Mouse (Mus musculus): ENCODE measurements around the gene C2.
"Not testable (repeated sequence)": the region's sequence is repeated elsewhere in the genome, so short reads cannot be mapped to it uniquely, and the experiment has no call there.

C2 gene

DNA sequence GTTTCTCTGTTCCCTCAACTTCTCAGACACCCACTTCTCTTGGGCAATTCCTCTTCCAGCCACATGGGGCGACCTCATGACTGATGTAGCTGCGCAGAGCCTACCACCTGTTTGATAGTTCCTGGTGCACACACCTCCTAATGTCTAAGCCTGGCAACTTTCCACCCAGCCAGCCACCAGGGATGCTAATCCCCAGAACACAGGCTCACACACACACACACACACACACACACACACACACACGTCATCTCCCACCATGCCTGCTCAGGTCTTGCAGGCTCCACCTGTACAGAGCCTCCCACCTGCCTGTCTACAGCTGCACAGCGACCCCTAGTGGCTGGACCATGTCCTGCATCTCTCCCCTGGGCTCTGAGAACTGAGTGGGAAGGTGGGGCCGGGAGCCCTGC lies 13.9 kb upstream of the C2 start:
- peak; percentile 33 for DNase-seq (ENCODE audit: low read depth, low spot score)

GRCm38 (mm10) chr17:34910982-34911381 lies 12.9 kb upstream of the C2 start:
- DNase-seq (ENCODE audit: low read depth, low spot score) = no peak

GRCm38 (mm10) chr17:34902895-34903294 lies 4.8 kb upstream of the C2 start:
- DNase-seq (ENCODE audit: low read depth, low spot score) = no peak

DNA sequence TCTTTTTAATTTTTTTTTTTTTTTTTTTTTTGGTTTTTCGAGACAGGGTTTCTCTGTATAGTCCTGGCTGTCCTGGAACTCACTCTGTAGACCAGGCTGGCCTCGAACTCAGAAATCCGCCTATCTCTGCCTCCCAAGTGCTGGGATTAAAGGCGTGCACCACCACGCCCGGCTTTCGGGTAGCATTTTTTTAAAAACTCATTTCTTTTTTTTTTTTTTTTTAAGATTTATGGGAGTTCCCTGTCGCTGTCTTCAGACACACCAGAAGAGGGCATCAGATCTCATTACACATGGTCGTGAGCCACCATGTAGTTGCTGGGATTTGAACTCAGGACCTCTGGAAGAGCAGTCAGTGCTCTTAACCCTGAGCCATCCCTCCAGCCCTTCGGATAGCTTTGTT lies 3.9 kb upstream of the C2 start:
- DNase-seq (ENCODE audit: low read depth, low spot score) = not testable (repeated sequence)

DNA sequence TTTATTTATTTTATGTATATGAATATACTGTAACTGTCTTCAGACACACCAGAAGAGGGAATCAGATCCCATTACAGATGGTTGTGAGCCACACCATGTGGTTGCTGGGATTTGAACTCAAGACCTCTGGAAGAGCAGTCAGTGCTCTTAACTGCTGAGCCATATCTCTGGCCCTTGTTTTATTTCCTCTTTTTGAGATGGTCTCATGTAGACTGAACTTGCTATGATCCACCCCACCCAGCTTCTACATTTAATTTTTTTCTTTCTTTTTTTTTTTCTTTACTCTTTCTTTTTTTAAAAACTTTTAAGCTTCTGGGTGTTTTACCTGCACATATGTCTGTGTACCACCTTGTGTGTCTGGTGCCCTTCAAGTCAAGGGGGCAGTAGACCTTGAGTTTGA lies 2.8 kb upstream of the C2 start:
- DNase-seq (ENCODE audit: low read depth, low spot score) = not testable (repeated sequence)

GRCm38 (mm10) chr17:34899890-34900243 lies 1.8 kb upstream of the C2 start:
- DNase-seq (ENCODE audit: low read depth, low spot score) = no peak

- DNase-seq (ENCODE audit: low read depth, low spot score) = no peak
Observed at GRCm38 (mm10) chr17:34899053-34899889, 1.2 kb upstream of the C2 start.

DNA sequence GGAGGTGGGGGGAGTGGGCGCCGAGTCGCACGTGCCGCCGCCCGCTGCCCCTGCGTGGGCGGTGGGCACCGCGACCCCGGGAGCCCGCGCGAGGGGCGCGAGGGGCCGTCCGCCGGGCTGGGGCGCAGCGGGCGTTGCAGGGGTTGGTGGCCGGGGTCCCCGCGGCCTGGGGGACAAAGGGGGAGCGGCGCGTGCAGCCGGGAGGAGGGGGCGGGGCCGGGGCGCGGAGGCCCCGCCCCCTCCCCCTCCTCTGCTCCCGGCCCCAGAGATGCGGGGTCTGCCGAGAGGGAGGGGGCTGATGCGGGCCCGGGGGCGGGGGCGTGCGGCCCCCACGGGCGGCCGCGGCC lies 614 bp upstream of the C2 start:
- DNase-seq (ENCODE audit: low read depth, low spot score) = no peak

- peak; percentile 81 for DNase-seq (ENCODE audit: low read depth, low spot score)
Observed at GRCm38 (mm10) chr17:34897373-34898159, 499 bp downstream of the C2 start.

GRCm38 (mm10) chr17:34896366-34896765 lies 1.7 kb downstream of the C2 start:
- DNase-seq (ENCODE audit: low read depth, low spot score) = no peak

GRCm38 (mm10) chr17:34895724-34896123 lies 2.3 kb downstream of the C2 start:
- DNase-seq (ENCODE audit: low read depth, low spot score) = no peak

- no peak for DNase-seq (ENCODE audit: low read depth, low spot score)
Observed at GRCm38 (mm10) chr17:34894801-34895530, 3.1 kb downstream of the C2 start.

DNA sequence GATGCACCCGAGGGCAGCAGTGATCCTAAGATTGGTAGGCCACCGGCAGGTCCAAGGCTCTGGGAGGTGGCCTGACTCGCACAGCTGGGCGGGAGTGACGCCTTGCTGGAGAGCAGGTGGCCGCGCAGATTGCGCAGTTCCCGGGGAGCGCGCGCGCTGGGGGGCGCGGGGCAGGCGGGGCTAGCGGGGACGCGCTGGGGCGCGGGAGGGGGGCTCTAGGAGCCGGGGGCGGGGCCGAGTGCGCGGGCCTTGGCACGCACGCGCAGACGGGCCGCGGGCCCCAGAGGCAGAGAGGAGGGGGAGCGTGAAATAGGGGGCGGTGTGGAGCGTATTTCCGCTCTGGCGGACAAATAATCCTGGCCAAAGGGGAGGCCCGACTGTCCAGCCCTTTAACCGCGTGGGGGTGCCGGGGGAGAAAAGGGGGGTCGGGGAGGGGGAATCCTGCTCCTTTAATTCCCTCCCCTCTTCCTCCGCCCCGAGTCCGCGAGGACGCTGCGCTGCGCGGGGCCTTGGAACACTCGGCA lies 3.9 kb downstream of the C2 start:
- DNase-seq (ENCODE audit: low read depth, low spot score) = peak; percentile 93

DNA sequence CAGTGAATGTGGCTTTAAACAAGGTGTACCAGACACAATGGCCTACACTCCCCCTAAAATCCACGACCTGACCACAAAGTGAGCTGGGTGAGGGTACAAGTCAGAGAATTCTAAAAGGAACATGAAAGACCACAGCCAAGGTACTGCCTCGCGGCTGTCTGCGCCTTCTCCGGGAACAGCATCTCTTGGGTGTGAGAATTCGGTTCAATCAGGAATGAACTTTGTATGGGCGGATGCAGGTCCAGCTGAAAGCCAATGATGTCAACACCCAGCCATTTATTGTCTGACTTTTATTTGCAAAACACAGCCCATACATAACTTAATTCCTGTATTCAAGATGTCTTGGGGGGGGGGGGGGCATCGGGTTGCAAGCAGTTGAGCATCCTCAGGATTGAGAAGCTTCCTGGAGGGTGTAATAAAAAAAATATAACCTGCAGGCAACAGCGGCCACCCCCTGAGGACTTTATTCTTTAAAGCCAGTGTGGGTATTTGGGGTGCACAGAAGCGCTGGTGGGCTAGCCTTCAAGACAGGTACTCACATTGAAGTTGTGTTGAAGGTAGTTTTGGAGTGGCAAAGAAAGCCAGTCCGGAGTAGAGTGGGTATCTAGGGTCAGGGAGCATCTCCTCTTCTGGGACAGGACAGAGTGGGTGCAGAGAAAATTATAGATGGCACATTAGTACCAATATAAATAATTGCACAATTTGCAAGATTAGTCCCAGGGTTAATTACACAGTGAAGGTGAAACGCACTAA lies 4.8 kb downstream of the C2 start:
- DNase-seq (ENCODE audit: low read depth, low spot score) = no peak

- DNase-seq (ENCODE audit: low read depth, low spot score) = no peak
Observed at GRCm38 (mm10) chr17:34891377-34891776, 6.7 kb downstream of the C2 start.

DNA sequence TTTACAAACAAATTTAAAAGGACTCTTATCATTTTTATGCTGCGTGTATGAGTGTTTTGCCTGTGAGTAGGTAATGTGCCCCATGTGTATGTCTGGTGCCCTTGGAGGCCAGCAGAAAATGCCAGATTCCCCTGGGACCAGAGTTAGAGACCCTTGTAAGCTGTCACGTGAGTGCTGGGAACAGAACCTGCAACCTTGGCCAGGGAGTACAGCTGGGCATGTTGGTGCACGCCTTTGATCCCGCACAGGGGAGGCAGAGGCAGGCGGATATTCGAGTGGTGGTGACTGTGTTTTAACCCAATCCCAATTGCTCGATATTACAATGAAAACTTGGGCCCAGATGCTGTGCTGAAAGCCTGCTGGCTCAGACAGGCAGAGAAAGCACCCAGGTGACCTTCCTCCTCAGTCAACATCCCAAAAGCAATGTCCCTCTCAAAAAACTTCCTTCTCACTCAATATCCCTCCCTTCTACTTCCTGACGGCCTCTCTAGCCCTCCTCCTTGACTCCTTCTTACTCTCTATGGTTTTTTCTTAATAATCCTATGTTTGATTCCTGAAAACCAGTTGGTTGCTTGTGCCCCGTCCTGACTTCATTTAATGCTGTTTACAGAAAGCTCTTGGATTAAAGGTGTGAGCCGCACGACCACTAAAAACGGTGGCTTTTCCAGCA lies 7.9 kb downstream of the C2 start:
- no peak for DNase-seq (ENCODE audit: low read depth, low spot score)

DNA sequence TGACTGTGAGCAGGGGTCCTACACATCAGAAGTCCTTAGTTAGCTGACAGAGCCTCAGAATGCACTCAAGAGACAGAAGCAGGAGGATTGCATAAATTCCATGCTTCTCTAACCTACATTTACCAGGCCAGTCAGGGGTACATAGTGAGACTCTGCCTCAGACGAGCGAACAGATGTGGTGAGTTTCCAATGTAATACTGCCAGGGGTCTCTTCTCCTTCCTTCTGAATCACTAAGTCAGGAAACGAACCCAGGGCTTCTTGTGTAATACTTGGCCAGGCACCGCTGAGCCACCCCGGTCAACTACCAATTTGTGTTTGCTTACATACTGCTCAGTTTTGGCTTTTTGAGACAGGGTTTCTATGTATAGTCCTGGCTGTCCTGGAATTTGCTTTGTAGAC lies 10.1 kb downstream of the C2 start:
- DNase-seq (ENCODE audit: low read depth, low spot score) = no peak

GRCm38 (mm10) chr17:34885615-34886014 lies 12.4 kb downstream of the C2 start:
- no peak for DNase-seq (ENCODE audit: low read depth, low spot score)

GRCm38 (mm10) chr17:34884704-34885103 lies 13.4 kb downstream of the C2 start:
- no peak for DNase-seq (ENCODE audit: low read depth, low spot score)

GRCm38 (mm10) chr17:34883332-34883731 lies 14.7 kb downstream of the C2 start:
- DNase-seq (ENCODE audit: low read depth, low spot score) = no peak
